In genomic region chr14:39532689-39533088, GRCm38 (mm10) we compare ENCODE assay signal across 8 mouse cellular contexts. TPM values are rescaled to one million over a fixed set of nuclear protein-coding genes. Genes with fewer than 3 reads are reported as not detected.
DNase-seq lines count a peak whose midpoint lies in the region; ATAC-seq and TF ChIP-seq lines count a peak whose summit lies in the region.

No protein-coding gene starts in this region.

- peak; percentile 14 for DNase-seq in heart, postnatal 0 days (ENCODE audit: low spot score)
- no peak for DNase-seq in heart, adult 9 months (ENCODE audit: low spot score in 2 of 2)
- peak; percentile 7 for DNase-seq in urinary bladder, postnatal 25 days (ENCODE audit: low spot score)
- DNase-seq in urinary bladder, adult 18-20 months (ENCODE audit: low spot score in 2 of 2): no peak
- peak; percentile 68 for DNase-seq in embryonic facial prominence, embryonic 11.5 days (ENCODE audit: low spot score)
- DNase-seq in layer of hippocampus, adult 2 months (ENCODE audit: low spot score in 2 of 2): peak; percentile 13 to 58
- peak; percentile 42 for DNase-seq in retina, adult 2 months (ENCODE audit: low read depth, low spot score)

- H3K4me3 ChIP-seq in heart, postnatal 0 days (ENCODE audit: low read depth, low read length): no peak overlapping the region
- H3K4me3 ChIP-seq in embryonic facial prominence, embryonic 11.5 days (ENCODE audit: low read depth, low read length): no peak overlapping the region
- no peak overlapping the region for H3K4me3 ChIP-seq in layer of hippocampus, adult 2 months

- no peak overlapping the region for H3K9ac ChIP-seq in heart, postnatal 0 days (replicated peaks; ENCODE audit: low read depth, low read length)
- H3K9ac ChIP-seq in embryonic facial prominence, embryonic 11.5 days (replicated peaks; ENCODE audit: low read length): no peak overlapping the region

- H3K27me3 ChIP-seq in heart, postnatal 0 days (ENCODE audit: control insufficient read depth, insufficient read depth, low read length): no peaks in the 10 kb centered on the region
- H3K27me3 ChIP-seq in embryonic facial prominence, embryonic 11.5 days (ENCODE audit: control insufficient read depth, insufficient read depth, low read length): no peaks in the 10 kb centered on the region

- no peak for TF ChIP-seq EP300 in heart, postnatal 0 days (IDR thresholded peaks at IDR 0.05; ENCODE audit: low read depth)

- H3K4me1 ChIP-seq in heart, postnatal 0 days (ENCODE audit: control insufficient read depth, insufficient read depth): no peaks in the 10 kb centered on the region
- H3K4me1 ChIP-seq in embryonic facial prominence, embryonic 11.5 days (ENCODE audit: control insufficient read depth, insufficient read depth, low read length): no peaks in the 10 kb centered on the region

- H3K9me3 ChIP-seq in heart, postnatal 0 days (replicated peaks; ENCODE audit: control insufficient read depth, low read length): no peaks in the 10 kb centered on the region
- no peaks in the 10 kb centered on the region for H3K9me3 ChIP-seq in embryonic facial prominence, embryonic 11.5 days (replicated peaks; ENCODE audit: control insufficient read depth, low read length)

- H3K27ac ChIP-seq in heart, postnatal 0 days (ENCODE audit: low read depth): no peak overlapping the region
- no peak overlapping the region for H3K27ac ChIP-seq in embryonic facial prominence, embryonic 11.5 days (replicated peaks; ENCODE audit: low read depth, low read length)
- H3K27ac ChIP-seq in layer of hippocampus, adult 2 months: no peak overlapping the region

- TF ChIP-seq CTCF in heart, postnatal 0 days (IDR thresholded peaks at IDR 0.05; ENCODE audit: low read depth): peak; percentile 62
- TF ChIP-seq CTCF in layer of hippocampus, adult 2 months (conservative IDR thresholded peaks at IDR 0.05): peak; percentile 89

- 3% methylated on average over 2 of the region's 2 CpGs for WGBS in heart, postnatal 0 days
- 20% methylated on average over 2 of the region's 2 CpGs for WGBS in embryonic facial prominence, embryonic 11.5 days

- H3K36me3 ChIP-seq in heart, postnatal 0 days (replicated peaks; ENCODE audit: control insufficient read depth, insufficient read depth, low read length): no peaks in the 10 kb centered on the region
- H3K36me3 ChIP-seq in embryonic facial prominence, embryonic 11.5 days (replicated peaks; ENCODE audit: control insufficient read depth, insufficient read depth, low read depth, low read length): no peaks in the 10 kb centered on the region

- no peak for ATAC-seq in heart, postnatal 0 days (ENCODE audit: insufficient read depth, low read depth)
- ATAC-seq in embryonic facial prominence, embryonic 11.5 days (replicated peaks; ENCODE audit: insufficient number of reproducible peaks, low FRiP score, low TSS enrichment, low read depth): no peak
- no peak for ATAC-seq in inflammation-experienced regulatory T-cells, adult 6 months

- no peak overlapping the region for H3K4me2 ChIP-seq in heart, postnatal 0 days (ENCODE audit: low read depth, low read length)
- H3K4me2 ChIP-seq in embryonic facial prominence, embryonic 11.5 days (ENCODE audit: low read depth, low read length): no peak overlapping the region

RNA-seq across cellular contexts. Expression of gene Nrg3, which starts 59.8 kb away (rescaled TPM):
- not detected in 2 replicates for total RNA-seq in heart, postnatal 0 days (2014; rRNA removed; ENCODE audit: low replicate concordance)
- polyA plus RNA-seq in heart, postnatal 0 days (2015; fragmentation: Nextera tagmentation; extraction: Ambion mirVana): not detected in 2 replicates
- 0.43 and 0.70 TPM in 2 replicates for polyA plus RNA-seq in embryonic facial prominence, embryonic 11.5 days (2014; fragmentation: Nextera tagmentation; extraction: Ambion mirVana)
- total RNA-seq in layer of hippocampus, adult 2 months (2021): 10 to 100 TPM; 66.9 to 70.0 TPM
- not detected for polyA plus RNA-seq in inflammation-experienced regulatory T-cells, adult 6 months (2017; shearing (Covaris generic))

Comparison
In these comparisons a context has a peak if more than half of its experiments do, and no peak if none do; other contexts are left out.
1. DNase-seq: peak in heart, postnatal 0 days (single experiment), urinary bladder, postnatal 25 days (single experiment), embryonic facial prominence, embryonic 11.5 days (single experiment), layer of hippocampus, adult 2 months (2 of 2) and retina, adult 2 months (single experiment); none in heart, adult 9 months (0 of 2) and urinary bladder, adult 18-20 months (0 of 2).